Mouse (Mus musculus) left cerebral cortex, postnatal 10 days (tissue): ENCODE measurements around the gene Pam. TPM values are rescaled to one million over a fixed set of nuclear protein-coding genes. Genes with fewer than 3 reads are reported as not detected.

Experiments used
- DNase-seq, 2 experiments: peaks; one replicate each; pipeline ENCODE4 v3.0.0; 2021 to 2022; ENCODE audit warnings: low spot score in 2 of 2, mixed read lengths in 1 of 2; ENCODE audit errors: extremely low spot score in 1 of 2
- intact Hi-C: fragments of 180-260 bp; cut with DNase I; formaldehyde crosslinking; loops from one replicate; pipeline ENCODE4 v1.15.1; 2025
- total RNA-seq, 2 experiments: library from RNA; stranded (reverse); gene quantifications; 2 replicates each; pipeline ENCODE4 v1.2.3; 2021

Pam gene
- total RNA-seq = 100 to 1,000 TPM; 159 to 181 TPM

DNA sequence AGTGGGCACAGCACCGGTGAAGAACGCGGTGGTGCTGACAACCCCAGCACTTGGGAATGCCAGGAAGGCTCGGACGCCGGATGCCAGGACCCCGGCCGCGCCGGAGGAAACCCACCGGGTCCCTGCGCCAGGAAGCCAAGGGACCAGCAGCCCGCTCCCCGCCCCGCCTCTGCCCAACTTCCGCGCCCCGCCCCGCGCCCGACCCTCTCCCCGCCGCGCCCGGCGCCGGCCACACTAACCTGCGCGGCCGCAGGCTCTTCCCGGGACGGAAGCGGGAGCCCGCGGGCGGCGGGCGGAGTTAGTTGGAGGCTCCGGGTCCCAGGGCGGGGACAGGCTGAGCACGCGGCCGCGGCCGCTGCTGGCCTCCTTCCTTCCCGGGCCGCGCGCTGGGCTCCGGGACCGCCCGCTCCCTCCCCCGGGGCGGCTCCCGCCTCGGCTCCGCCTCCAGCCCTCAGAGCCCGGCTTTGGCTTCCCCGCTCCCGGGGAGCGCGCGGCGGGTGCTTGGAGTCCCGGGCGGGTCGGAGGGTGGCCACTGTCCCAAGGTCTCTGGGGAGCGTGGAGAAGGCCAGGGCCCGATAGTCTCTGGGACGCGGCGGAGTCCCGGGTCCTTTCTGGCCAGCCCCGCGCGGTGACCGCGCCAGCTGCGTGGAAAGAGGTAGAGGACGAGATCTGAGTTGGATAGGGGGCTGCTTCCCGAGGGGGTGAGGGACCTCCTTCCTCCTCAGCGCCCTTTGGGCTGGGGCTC is at the start of gene Pam:
TSS of gene Pam (minus strand) at position 401 of the 745 bp plus-strand sequence.
- intact Hi-C loops = no loop called here
- DNase-seq = peak; percentile 46 to 91

DNA sequence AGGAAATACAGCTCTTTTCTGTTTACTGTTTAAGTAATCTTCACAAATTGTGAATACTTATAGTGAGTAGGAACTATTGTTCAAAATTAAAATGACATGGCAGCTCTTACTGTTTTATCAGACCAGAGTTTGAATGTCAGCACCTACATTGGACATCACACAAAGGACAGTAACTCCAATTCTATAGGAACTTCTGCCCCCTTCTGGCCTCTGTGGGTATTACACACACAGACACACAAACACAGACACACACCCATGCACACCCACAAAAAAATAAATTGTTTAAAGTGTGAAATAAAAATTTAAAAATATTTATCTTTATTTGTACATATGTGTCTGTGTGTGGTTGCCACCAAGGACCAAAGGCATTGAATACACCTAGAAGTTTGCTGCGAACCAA is 49.4 kb upstream of the Pam start:
- intact Hi-C loops = no loop called here
- DNase-seq = no peak

DNA sequence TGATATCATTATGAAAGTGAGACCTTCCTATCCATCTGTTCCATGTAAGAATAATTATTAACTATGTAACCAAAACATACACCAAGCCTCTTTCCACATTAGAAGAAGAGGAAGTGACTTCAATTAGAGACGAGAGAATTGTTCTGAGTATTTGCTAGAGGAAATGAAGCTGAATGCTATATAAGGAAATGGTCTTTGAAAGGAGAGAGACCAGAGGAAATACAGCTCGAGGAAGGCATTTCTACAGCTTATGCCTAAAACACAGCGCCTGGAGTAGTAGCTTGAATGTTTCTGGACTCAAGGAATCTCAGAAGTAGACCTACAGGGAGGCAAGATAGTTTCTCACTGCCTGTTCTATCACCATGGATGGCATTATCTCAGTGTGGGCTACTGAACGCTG is 35.8 kb upstream of the Pam start:
- DNase-seq = no peak
- intact Hi-C loops = no loop called here

DNA sequence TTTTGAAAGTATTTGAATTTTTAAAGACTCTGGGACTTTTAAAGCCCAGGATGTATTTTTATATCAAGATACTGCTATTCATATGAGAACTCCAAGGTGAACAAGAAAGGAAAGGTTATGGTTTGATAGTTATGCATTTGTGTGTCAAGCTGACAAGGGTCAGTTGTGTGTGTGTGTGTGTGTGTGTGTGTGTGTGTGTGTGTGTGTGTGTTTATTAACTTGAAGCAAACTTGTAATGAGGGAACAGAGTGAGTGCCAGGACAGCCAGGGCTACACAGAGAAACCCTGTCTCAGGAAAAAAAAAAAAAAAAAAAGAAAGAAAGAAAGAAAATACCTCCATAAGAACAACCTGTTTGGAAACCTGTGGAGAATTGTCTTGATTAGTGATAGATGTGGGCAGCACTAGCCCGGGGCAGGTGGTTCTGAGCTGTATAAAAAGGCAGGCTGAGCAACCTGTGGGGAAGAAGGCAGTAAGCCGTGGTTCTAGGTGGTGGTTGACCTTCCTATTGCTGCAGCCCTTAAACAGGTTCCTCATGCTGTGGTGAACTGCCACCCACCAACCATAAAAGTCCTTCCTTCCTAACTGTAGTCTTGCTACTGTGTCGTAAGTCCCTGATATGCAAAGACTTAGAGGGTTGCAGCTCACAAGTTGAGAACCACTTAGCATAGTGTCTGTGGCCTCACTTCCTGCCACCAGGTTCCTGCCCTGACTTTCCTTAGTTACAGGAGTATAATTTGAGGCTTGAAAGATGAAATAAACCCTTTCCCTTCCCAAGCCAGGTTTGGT is 34.3 kb upstream of the Pam start:
- no peak for DNase-seq
- intact Hi-C loops = no loop called here

DNA sequence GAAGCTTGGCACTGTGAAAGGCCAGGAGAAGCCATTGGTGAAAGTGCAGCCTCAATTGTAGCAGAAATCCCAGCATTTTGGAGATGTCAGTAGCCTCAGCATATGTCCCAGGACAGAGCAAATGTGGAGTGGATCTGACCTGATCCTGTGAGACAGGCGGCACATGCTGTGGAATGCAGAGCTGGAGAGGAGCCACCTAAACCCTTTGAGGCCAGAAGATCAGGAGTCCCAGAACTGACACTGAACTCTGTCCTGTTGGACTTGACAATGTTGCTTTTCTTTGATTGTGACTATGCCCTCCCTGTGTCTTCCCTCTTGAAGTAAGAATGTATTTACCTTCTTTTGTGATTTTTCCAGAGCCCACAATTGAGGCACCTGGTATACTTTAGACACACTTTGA is 33.7 kb upstream of the Pam start:
- no peak for DNase-seq
- intact Hi-C loops = no loop called here

DNA sequence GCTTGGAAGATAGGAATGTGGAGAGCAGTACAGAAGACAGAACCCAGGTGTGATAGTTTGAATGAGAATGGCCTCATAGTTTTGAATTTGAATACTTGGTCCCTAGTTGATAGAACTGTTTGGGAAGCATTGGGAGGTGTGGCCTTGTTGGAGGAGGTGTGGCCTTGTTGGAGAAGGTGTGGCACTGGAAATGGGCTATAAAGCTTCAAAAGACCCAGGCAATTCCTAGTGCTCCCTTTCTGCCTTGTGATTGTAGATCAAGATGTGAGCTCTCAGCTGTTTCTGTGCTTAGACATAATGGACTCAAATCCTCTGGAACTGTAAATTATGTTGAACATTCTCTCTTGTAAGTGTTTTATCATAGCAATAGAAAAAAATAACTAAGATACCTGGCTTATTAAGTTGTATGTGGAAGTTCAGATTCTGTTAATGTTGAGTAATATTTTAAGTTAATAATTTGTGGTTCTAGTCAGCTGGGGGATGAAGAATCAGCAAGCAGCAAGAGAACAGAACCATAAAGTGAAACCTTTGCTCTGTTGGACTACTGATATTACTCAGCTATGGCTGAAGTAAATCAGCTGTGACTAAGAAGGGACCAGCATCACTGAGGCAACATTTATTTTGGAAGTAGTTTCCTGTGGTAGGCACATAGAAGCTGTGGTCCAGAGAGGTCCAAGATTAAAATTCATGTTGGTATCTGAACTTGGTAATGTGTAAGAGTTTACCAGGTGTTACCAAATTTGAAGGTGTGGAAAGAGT is 33.1 kb upstream of the Pam start:
- intact Hi-C loops = no loop called here
- DNase-seq = no peak

DNA sequence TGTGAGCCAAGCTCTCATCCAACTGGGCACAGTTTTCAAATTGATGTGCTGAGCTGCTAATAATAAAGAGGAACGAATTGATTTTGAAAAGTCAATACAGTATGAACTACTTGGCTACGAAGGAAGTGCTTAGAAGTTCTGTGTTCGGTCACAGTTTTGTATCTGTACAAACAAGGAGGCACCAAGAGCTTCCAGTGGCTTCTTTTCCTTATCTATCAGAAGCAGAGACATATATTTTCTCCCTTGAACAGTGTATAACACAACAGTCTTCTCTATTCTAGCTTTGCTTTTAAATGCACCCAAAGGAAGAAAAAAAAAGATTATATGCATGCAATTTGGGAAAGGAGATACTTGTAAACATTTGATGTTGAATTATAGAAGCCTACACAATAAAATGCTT is 30.8 kb upstream of the Pam start:
- no peak for DNase-seq
- intact Hi-C loops = no loop called here

DNA sequence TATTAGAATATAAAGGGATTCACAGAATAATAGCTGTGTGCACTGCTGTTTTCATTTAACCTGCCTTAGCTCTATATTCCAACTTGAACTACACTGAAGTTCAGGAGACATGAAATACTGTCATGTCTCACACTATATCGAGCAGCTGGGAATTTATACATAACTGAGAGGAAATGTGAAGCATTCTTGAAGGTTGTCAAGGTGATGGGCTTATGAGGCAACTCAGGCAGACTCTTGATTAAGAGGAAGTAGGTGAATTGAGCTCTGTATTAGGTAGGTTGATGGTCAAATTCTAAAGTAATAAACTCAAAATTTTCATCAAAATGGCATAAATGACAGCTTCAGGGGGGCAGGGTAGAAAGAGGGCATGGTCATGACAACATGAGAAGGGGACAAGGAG is 29.3 kb upstream of the Pam start:
- no peak for DNase-seq
- intact Hi-C loops = no loop called here

DNA sequence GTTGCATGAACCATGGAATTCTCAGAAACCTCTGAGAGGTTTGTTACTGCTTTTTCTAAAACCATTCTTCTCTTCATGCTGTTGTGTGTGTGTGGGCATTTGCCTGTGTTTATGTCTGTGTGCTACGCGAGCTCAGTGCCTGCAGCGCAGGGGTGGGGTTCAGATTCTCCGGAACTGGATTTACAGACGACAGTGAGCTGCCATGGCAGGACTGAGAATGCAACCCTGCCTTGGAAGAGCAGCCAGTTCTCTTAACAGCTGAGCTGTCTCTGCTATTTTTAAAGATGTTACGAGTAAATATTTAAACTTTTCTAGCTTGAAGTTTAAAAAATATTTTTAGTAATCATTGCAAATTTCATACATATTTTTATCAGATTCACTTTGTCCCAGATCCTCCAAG is 24.1 kb upstream of the Pam start:
- peak in 1 of 2 experiments; percentile 12 for DNase-seq
- intact Hi-C loops = no loop called here

DNA sequence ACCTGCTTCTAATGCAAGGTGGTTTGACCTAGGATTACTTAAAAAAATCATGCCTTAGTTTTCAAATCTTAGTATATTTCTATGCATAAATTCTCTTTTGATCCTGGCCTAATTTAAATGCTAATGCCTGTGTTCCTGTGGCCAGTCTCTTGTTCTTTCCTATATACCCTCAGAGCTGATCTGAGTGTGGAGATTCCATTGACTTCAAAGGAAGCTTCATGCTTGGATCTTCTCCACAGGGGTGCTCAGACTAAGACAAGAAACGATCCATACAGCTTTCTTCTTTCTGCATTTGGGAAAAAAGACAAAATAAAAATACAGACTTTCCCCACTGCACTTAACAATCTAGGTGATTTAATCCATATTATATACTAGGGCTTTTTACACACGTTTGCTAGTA is 12.2 kb upstream of the Pam start:
- intact Hi-C loops = no loop called here
- DNase-seq = no peak

DNA sequence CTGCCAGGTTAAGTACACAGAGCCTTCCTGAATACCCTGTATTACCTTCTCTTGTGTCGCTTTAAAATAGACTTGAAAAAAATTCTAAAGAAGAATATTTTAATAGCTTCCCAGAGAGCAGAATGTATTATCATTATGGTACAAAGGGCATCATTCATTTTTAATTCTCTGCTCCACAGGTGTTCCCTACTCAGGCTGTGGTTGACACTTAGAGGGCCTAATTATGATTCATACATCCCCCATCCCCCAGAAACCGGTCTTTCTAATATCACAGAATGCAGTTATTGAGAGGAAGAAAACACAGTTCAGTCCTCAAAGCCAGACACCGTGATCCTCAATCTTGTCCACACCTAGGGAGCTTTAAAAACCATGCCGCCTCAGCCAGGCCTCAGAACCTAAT is 4.0 kb upstream of the Pam start:
- intact Hi-C loops = no loop called here
- no peak for DNase-seq

DNA sequence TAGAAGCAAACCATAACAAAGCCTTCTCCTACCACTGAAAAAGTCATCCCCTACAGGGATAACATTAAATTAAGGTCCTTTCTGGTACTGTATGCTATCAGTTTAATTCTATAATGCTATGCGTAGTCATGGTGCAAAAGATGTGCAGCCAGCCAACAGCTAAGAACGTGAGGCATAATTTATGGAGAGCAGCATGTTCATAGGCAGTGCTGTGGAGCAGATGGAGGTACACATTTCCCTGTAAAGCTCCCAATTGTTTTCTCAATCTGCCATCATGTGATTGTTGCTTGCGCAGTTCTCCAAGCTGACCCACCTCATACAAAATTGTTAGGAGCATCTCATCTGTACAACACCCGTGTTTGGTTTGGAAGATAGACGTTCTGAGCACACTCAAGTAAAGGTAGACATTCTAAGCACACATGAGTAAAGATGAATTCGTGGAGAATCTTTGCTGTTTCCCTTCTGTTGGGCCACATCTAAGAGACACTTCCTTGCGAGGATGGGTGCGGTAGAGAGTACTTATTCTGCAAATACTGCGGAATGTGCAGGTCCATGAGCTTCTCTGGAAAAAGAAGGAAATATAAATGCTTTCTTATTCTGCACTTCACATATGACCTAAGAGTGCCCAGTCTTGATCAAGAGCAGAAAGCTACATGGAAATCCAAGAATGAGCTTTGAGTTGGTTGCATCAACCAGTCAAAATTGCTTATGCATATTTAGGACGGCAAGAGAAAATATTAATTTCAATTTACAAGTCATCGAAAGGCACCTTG is 2.7 kb upstream of the Pam start:
- intact Hi-C loops = no loop called here

DNA sequence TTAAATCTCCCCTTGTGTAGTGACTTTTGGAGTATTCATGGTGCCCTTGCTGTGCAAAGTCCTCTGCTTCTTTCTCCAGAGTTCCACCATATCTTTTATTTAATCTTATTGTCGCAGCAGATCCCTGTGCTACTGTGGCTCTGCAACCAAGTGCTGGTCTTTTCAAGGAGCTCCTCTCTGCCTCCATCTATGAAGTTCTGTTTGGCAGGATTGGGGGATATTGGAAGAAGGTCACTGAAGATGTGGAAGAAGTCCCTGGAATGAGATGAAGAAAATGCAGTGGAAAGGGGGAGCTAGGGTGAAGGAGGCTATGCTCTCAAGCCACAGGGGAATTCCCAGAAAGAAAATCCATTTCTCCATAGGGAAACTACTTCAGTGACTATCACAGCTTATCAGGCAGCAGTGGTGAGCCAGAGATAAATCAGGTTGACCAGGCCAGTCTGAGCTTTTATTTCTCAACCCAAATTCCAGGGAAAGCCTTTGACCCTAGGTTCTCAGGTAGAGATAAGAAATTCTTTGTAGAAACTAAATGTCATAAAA is 1.0 kb upstream of the Pam start:
- intact Hi-C loops = no loop called here
- DNase-seq = no peak

More for the DNA sequence above, 2.7 kb upstream of the Pam start:
- DNase-seq = no peak

DNA sequence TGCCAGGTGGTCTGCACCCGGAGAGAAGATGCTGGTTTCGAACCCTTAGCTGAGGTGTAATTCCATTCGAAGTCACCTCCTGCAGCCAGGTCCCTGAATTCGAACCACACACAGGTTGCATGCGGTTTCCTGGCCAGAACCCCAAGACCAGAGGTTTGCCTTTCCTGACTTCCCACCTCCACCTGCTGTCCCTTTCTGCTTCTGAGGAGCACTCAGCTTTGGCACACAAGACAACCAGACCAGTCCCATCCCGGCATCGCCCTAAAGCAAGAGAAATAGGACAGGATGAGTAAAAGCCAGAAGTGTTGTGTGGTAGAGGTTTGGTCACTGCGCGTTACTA is 515 bp upstream of the Pam start:
- DNase-seq = no peak
- intact Hi-C loops = no loop called here

DNA sequence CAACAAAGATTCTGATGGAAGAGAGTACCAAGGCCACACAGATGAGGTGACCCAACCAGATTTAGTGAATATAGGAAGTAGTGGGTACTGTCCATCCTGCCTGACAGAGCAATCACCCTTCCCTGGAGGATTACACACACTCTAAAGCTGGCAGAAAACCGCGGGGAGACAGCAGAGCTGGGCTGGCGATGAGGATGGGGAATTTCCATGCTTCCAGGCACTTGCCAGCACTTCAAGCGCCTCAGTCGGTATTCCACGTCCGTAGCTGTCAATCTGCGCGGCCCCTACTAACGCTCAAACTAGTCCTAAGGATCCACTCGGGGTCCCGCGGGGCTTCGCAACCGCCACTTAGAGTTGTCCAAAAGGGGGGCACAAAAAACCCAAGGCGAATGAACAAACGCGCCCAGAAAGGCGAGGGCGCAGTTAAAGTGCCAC is 618 bp downstream of the Pam start:
- DNase-seq = no peak
- intact Hi-C loops = no loop called here

DNA sequence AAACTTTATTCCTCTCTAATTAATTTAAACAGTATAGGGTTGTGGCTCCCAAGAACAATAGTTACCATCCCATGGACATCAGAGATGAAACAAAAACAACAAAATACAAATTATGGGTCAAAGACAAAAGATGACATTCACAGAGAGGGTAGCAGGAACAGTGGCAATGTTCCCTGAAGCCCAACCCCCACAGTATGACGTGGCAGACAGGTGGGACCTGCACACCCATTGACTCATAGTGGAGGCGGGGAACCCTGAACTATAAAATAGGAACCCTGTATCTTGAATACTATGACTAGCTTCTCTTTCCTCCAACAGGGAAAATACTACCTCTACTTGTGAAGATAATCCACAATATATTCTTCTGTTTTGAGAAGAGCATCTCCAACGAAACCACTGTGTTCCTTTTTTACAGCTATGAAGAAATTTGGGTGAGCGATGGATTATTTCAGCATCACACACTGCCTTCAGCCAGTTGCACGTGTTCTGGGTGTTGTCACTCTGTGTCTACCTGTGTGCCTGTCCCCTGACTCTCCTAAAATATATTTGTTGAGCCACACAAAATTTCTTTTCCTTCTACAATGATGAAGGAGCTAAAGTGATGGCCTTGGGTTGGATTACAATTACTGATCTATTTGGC is 6.0 kb downstream of the Pam start:
- intact Hi-C loops = no loop called here

DNA sequence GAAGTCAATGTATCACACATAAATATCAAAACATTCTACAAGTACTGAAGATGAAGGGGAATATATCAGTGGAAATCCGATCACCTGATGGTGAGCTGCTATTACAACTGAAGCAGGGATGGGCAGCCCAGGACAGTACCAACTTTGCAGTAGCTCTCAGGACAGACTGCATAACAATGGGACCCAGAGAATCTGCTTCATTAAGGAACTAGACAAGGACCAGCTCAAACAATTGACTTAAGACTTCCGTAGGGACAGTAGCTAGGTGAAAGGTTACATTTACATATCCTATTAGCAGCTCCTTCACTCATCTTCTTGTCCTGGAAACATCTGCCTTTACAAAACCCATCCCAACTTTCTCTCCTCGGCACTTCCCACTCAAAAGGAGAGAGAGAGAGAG is 9.0 kb downstream of the Pam start:
- no peak for DNase-seq
- intact Hi-C loops = no loop called here

More for the DNA sequence above, 6.0 kb downstream of the Pam start:
- no peak for DNase-seq

DNA sequence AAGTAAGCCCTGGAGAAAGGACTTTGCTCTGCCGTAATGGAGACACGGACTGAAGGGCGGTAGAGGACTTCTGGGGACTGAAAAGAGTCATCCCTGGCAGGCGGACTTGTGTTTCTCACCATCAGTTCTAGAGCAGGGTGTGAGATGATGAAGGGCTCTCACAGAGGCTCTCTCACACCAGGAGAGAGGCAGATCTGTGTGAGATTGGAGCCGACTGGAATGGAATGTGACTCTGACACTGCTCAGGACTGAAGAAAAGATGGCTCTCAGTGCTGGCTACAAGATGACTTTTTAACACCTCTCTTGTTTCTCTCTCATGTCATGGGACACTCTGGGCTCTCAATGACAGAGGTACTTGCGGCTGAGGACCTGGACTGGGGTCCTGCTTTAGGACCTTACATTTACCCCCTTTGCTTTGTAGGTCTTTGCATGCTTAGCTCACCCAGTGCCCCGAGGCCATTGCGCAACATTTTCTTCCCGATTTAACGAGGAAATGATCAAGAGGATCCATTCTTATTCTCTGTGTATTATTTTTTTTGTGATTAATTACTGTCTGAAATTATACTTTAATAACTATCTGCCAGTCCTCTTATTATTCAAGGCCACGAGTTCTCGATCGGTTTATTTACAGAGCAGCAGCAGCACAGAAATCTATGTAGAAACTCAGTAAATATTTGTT is 10.7 kb downstream of the Pam start:
- no peak for DNase-seq
- intact Hi-C loops = no loop called here
